Mouse (Mus musculus) bone marrow, adult 2 months (tissue): Measurements from ENCODE around the gene 1700013G24Rik. TPM values are rescaled to one million over a fixed set of nuclear protein-coding genes. Genes with fewer than 3 reads are reported as not detected.

Experiments
- H3K27ac ChIP-seq: fragments of 200-500 bp; 2 replicates; pipeline ENCODE4 v1.5.1; 2012; ENCODE audit warnings: low read depth, mild to moderate bottlenecking, control low read depth, inconsistent platforms, low read length; ENCODE audit not compliant: control insufficient read depth, poor library complexity, insufficient read depth
- H3K4me1 ChIP-seq: fragments of 200-500 bp; 2 replicates; pipeline ENCODE4 v1.6.1; 2011; ENCODE audit warnings: low read length; ENCODE audit not compliant: control insufficient read depth, insufficient read depth
- H3K4me3 ChIP-seq: fragments of 200-500 bp; replicated peaks from 2 replicates; pipeline ENCODE3; 2011; ENCODE audit warnings: mild to moderate bottlenecking, low read depth, low read length, control low read depth; ENCODE audit not compliant: control insufficient read depth
- CTCF ChIP-seq: fragments of 200-500 bp; IDR thresholded peaks from 2 replicates; pipeline ENCODE4 v1.5.1; 2011; ENCODE audit warnings: low read length, control low read depth; ENCODE audit not compliant: control insufficient read depth, insufficient read depth
- POLR2A ChIP-seq: fragments of 200-500 bp; IDR thresholded peaks from 2 replicates; pipeline ENCODE4 v1.6.1; 2011; ENCODE audit warnings: low read depth, mild to moderate bottlenecking, control low read depth, low read length, borderline replicate concordance; ENCODE audit not compliant: control insufficient read depth
- WGBS: fragments of 180-500 bp; shearing (Covaris S2); methylation state at CpG from one replicate; pipeline ENCODE4 v1.1.7; 2018; 5-methylcytosine and 5-hydroxymethylcytosine counted together
- polyA plus RNA-seq: library from polyadenylated mRNA; stranded (reverse); fragments of >200 nt; gene quantifications from 2 replicates; pipeline ENCODE4 v1.2.4, GENCODE M21; 2011; ENCODE audit warnings: low replicate concordance; ENCODE audit not compliant: missing spikeins, insufficient read depth, insufficient read length

Gene 1700013G24Rik
- polyA plus RNA-seq, 1 experiment: not detected

DNA sequence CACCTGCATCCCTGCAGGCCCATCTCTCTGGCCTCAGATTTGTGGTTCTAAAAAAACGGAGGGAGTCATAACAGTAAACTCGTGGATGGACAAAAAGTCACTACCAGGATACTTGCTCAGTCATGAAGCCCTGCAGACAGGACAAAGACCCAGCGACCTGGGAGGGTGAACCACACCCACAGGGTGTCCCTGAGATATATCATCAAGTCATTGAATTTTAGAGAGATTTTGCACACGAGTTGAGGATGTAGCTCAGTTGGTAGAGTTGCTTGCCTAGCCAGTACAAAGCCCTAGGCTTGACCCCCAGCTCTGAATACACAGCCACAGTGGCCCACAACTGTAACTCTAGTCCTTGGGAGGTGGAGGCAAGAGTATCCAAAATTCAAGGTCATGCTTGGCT lies 8.1 kb downstream of the 1700013G24Rik start:
- Histone ChIP-seq H3K27ac (no peak overlapping the region), H3K4me1 (no peaks in the 10 kb centered on the region), H3K4me3 (no peak overlapping the region)
- no peak for TF ChIP-seq POLR2A
- no peak for TF ChIP-seq CTCF
- WGBS: 62% methylated on average over 4 of the region's 4 CpGs

DNA sequence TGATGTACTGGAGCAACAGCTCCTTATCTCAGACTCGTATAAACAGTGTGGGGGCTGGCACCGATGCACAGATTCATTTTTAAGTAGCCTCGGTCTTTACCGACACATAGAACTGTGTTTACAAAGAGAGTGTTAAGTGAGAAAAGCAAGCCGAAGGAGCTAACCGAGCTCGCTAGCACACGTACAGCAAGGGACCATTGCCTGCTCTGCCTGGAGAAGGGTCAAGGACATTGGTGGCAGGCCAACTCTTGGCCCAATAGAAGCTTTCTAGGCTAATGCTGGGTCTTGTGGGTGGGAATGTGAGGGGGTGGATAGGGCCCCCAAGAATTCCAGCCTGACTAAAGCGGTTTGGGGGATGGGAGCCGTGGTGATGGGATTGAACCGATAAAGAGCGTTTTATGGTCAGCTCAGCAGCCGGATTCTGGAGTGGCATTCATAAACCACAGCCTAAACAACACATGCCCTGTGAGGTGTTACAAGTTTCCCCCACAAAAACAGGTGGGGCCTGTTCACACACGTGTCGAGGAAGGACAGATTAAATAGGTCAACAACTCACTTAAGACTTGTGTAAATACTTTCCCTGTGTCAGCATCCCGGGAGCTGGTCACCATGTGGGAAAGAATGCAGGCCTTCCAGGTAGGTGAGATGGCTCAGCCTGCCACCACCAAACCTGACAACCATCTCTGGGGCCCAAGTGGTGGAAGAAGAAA lies 9.1 kb downstream of the 1700013G24Rik start:
- no peaks in the 10 kb centered on the region for H3K4me1 ChIP-seq
- no peak overlapping the region for H3K27ac ChIP-seq
- WGBS: 83% methylated on average over 16 of the region's 16 CpGs
- no peak overlapping the region for H3K4me3 ChIP-seq
- no peak for TF ChIP-seq CTCF
- TF ChIP-seq POLR2A: no peak

DNA sequence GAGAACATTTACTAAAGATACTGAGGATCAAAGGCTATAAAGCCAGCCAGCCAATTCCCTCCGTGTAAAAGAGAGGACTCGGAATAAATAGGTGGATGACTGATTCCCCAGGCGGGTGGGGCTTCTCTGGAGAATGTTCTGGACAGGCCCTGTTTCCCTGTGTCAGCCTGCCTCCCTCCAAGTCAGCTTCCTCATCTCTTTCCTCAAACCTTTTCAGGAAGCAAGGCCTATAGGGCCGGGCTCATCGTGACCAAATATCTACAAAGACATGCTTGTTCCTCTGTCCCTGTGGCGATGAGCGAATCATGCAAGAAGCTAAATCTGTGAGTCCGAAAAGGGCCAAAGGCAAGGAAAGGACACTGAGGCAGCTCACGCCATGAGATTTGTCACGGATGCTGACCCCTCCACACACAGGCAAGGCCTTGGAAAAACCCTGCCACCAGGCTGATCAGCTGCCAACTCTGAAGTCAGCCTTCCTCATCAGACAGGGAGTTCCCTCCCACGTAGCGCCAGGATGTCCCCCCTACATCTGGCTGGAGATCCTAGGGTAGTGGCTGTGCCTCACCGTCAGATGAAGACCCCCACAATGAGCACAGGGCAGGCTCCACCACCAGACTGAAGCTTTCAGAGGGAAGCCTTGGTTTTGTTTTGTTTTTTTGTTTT lies 12.2 kb downstream of the 1700013G24Rik start:
- Histone ChIP-seq H3K27ac (no peak overlapping the region), H3K4me1 (no peaks in the 10 kb centered on the region), H3K4me3 (no peak overlapping the region)
- 61% methylated on average over 13 of the region's 13 CpGs for WGBS
- no peak for TF ChIP-seq CTCF
- no peak for TF ChIP-seq POLR2A

DNA sequence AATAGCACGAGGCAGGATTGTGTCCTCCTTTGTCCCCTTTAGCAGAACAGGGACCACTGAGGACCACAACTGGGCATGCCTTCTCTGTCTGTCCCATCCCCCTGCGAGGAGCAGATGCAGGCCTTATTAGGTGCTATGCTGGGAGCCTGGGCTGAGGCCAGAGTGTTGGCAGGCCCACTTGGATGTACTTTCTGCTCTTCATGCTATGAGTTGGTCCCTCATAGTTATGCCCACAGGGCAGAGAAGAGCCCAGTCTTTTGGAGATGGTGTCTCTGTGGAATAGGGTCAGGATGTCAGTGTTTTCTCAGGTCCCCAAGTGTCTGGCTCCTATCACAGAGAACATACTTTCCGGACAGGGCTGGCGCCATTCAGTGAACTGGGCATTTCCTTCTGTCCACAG lies 13.9 kb downstream of the 1700013G24Rik start:
- no peak for TF ChIP-seq POLR2A
- no peak for TF ChIP-seq CTCF
- no peaks in the 10 kb centered on the region for H3K4me1 ChIP-seq
- H3K27ac ChIP-seq: no peak overlapping the region
- H3K4me3 ChIP-seq: no peak overlapping the region
- WGBS: 84% methylated on average over 4 of the region's 4 CpGs

DNA sequence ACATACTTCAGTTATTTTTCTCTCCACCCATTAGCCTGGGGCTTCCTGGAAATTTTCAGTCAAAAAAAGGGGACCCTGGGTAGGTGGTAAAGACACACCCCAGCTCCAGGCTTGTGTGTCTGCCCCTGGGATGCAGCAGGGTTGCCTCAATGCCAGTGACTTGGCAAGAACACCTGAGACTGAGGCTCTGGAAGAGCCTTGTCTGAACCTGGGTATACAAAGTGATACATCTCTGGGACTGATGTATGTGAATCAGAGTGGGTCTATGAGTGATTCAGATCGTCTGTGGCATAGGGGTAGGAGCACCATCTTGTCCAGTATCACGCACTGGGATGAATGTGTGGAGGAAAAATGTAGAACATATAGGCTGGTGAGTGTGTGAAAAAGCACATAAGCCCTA lies 14.4 kb downstream of the 1700013G24Rik start:
- H3K4me1 ChIP-seq: no peaks in the 10 kb centered on the region
- H3K4me3 ChIP-seq: no peak overlapping the region
- TF ChIP-seq CTCF (no peak), POLR2A (no peak)
- WGBS: 85% methylated on average over 2 of the region's 2 CpGs
- H3K27ac ChIP-seq: no peak overlapping the region

DNA sequence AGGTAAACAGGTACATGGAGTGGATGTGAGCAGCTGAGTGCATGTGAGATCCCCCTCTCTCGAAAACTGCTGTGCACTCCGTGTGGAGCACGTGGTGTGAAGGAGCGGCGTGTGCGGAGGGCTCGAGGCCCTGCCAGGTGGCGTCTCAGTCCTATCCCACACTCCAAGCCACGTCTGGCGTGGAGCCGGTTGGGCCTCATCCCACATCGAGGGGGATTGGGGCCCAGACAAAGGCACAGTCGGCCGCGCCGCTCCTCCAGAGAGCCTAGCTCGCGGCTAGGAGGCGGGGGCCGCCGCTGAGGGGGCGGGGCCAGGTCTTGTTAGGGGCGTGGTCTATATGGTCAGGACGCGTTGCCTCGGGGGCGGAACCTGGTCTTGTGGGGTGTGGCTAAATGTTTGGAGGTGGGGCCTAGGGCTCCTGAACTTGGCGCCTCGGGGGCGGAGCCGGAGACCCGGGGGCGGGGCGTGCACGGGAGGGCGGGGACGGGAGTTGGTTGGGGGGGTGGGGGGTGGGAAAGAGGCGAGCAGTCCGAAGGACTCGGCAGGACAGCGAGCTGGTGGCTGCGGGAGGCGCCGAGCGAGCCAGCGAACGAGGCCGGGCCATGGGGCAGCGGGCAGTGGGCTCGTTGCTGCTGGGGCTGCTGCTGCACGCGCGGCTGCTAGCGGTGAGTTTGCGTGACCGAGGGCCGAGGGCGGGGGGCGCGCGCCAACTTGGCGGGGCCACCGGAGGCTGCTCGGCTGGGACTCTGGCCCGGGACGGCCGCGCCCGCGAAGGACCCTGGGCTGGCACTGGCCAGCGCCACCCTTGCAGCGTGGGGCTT lies 15.4 kb downstream of the 1700013G24Rik start, which contains the start of gene Hspg2:
Hspg2 (plus strand) TSS at position 510 of the 821 bp plus-strand sequence.
- H3K4me3 ChIP-seq: peak within 1 kb of the TSS; percentile 12
- 2% methylated on average over 71 of the region's 72 CpGs for WGBS
- H3K4me1 ChIP-seq: no peaks in the 10 kb centered on the region
- no peak within 1 kb of the TSS for H3K27ac ChIP-seq
- TF ChIP-seq POLR2A (0 out of 2 replicates have a peak, but pooled peaks have one; percentile 10), CTCF (no peak)

DNA sequence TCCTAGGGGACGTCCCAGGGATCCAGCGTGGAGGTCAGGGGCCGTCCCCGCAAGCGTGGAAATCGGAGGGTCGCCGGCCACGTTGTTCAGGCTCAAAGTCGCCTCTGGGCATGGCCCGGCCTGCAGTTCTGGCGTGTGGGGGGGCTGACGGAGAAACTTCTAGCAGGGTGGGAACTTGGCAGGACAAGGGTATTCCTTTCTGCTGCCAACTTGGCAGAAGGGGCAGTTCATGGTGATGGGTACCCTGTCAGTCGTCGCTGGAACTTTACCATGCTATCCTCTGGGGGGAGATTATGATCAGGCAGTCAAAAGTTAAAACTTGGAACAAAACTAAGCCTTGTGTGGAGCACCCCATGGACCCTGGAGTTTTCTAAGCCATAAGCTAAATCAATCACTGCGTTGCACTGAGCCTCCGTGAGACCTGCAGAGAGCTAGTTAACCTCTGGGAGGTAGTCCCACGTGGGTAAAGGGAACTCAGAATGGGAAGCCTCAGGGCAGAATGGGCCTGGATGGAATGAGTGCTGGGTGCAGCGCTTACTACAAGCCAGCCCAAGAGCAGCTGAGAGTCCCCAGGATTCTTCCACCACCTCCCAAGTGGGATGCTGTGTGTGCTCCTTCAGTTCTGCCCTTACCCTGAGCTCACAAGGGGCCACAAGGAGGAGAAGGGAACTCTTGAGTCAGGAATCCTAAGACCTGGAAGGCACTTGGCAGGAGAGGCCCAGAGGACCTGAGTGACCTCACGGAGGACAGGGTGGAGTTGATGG lies 16.2 kb downstream of the 1700013G24Rik start:
- TF ChIP-seq CTCF: no peak
- TF ChIP-seq POLR2A: no peak
- no peak overlapping the region for H3K4me3 ChIP-seq
- no peak overlapping the region for H3K27ac ChIP-seq
- WGBS: 18% methylated on average over 20 of the region's 20 CpGs
- no peaks in the 10 kb centered on the region for H3K4me1 ChIP-seq
